Mouse (Mus musculus): ENCODE data around the gene 2210407C18Rik. TPM values are rescaled to one million over a fixed set of nuclear protein-coding genes. Genes with fewer than 3 reads are reported as not detected.

Gene 2210407C18Rik
- polyA plus RNA-seq (2014; fragmentation: Nextera tagmentation; extraction: Ambion mirVana), result not detected in 2 replicates

DNA sequence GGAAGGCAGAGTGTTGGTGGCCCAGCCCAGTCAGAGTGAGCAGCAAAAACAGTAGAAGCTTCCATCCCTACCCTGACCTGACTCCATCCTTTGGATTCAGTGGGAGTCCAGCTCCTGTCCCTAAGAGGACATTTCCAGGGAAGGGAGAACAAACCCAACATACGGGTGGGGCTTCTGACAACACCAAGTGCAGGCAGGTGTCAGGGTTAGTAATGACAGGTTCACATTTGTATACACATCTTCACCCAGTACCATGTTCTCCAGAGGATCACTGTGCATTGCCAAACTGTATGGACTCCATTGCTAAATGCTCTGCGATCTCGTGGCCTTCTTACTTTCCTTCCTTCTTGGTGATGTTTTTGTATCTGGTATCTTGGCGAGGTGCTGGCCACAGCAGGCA lies at the start of gene 2210407C18Rik:
Gene 2210407C18Rik (minus strand): TSS at position 101 of the 400 bp plus-strand sequence.
- WGBS, result 92% methylated on average over 4 of the region's 4 CpGs
- Histone ChIP-seq H3K9me3 (ENCODE audit: control insufficient read depth, low read length) (no peaks in the 10 kb centered on the region), H3K4me2 (ENCODE audit: low read depth, low read length) (no peak within 1 kb of the TSS), H3K4me3 (ENCODE audit: low read depth, low read length) (no peak within 1 kb of the TSS), H3K27ac (ENCODE audit: low read depth, low read length) (no peak within 1 kb of the TSS), H3K4me1 (ENCODE audit: control insufficient read depth, insufficient read depth, low read length) (no peaks in the 10 kb centered on the region), H3K36me3 (ENCODE audit: control insufficient read depth, insufficient read depth, low read length) (no peaks in the 10 kb centered on the region), H3K27me3 (ENCODE audit: control insufficient read depth, insufficient read depth, low read length) (no peaks in the 10 kb centered on the region), H3K9ac (replicated peaks; ENCODE audit: low read depth, low read length) (no peak within 1 kb of the TSS)
- no peak for ATAC-seq (ENCODE audit: low read depth)

- WGBS, result 88% methylated on average over 4 of the region's 4 CpGs
- H3K4me2 ChIP-seq (ENCODE audit: low read depth, low read length), result no peak within 1 kb of the TSS
- no peak within 1 kb of the TSS for H3K4me3 ChIP-seq (ENCODE audit: low read depth, low read length)
- ATAC-seq (ENCODE audit: low read depth), result no peak
- H3K36me3 ChIP-seq (ENCODE audit: control insufficient read depth, insufficient read depth, low read length), result no peaks in the 10 kb centered on the region
- no peaks in the 10 kb centered on the region for H3K27me3 ChIP-seq (ENCODE audit: control insufficient read depth, insufficient read depth, low read length)
- H3K27ac ChIP-seq (ENCODE audit: low read depth, low read length), result no peak within 1 kb of the TSS
- no peak within 1 kb of the TSS for H3K9ac ChIP-seq (replicated peaks; ENCODE audit: low read depth, low read length)
- no peaks in the 10 kb centered on the region for H3K4me1 ChIP-seq (ENCODE audit: control insufficient read depth, insufficient read depth, low read length)
- no peaks in the 10 kb centered on the region for H3K9me3 ChIP-seq (ENCODE audit: control insufficient read depth, low read length)
Observed at GRCm38 (mm10) chr11:58658596-58658995, 42.7 kb upstream of the 2210407C18Rik start, which contains the start of gene Olfr322. TSS of gene Olfr322 (plus strand) at chr11:58658782.

- no peak overlapping the region for H3K9ac ChIP-seq (replicated peaks; ENCODE audit: low read depth, low read length)
- H3K4me2 ChIP-seq (ENCODE audit: low read depth, low read length), result no peak overlapping the region
- no peaks in the 10 kb centered on the region for H3K27me3 ChIP-seq (ENCODE audit: control insufficient read depth, insufficient read depth, low read length)
- ATAC-seq (ENCODE audit: low read depth), result no peak
- no peaks in the 10 kb centered on the region for H3K4me1 ChIP-seq (ENCODE audit: control insufficient read depth, insufficient read depth, low read length)
- no peaks in the 10 kb centered on the region for H3K9me3 ChIP-seq (ENCODE audit: control insufficient read depth, low read length)
- no peaks in the 10 kb centered on the region for H3K36me3 ChIP-seq (ENCODE audit: control insufficient read depth, insufficient read depth, low read length)
- WGBS, result 88% methylated on average over 3 of the region's 3 CpGs
- H3K27ac ChIP-seq (ENCODE audit: low read depth, low read length), result no peak overlapping the region
- no peak overlapping the region for H3K4me3 ChIP-seq (ENCODE audit: low read depth, low read length)
Observed at GRCm38 (mm10) chr11:58655151-58655550, 39.3 kb upstream of the 2210407C18Rik start.

GRCm38 (mm10) chr11:58643350-58643749 lies 27.5 kb upstream of the 2210407C18Rik start:
- peaks cover 4% of the 10 kb centered on the region for H3K27me3 ChIP-seq (ENCODE audit: control insufficient read depth, insufficient read depth, low read length)
- H3K9me3 ChIP-seq (ENCODE audit: control insufficient read depth, low read length), result no peaks in the 10 kb centered on the region
- no peak for ATAC-seq (ENCODE audit: low read depth)
- H3K9ac ChIP-seq (replicated peaks; ENCODE audit: low read depth, low read length), result no peak overlapping the region
- H3K4me2 ChIP-seq (ENCODE audit: low read depth, low read length), result no peak overlapping the region
- H3K27ac ChIP-seq (ENCODE audit: low read depth, low read length), result no peak overlapping the region
- peaks cover 3% of the 10 kb centered on the region; the same call in 1 of the 2 replicates for H3K4me1 ChIP-seq (ENCODE audit: control insufficient read depth, insufficient read depth, low read length)
- H3K4me3 ChIP-seq (ENCODE audit: low read depth, low read length), result no peak overlapping the region
- 34% methylated on average over 6 of the region's 6 CpGs for WGBS
- no peaks in the 10 kb centered on the region for H3K36me3 ChIP-seq (ENCODE audit: control insufficient read depth, insufficient read depth, low read length)

DNA sequence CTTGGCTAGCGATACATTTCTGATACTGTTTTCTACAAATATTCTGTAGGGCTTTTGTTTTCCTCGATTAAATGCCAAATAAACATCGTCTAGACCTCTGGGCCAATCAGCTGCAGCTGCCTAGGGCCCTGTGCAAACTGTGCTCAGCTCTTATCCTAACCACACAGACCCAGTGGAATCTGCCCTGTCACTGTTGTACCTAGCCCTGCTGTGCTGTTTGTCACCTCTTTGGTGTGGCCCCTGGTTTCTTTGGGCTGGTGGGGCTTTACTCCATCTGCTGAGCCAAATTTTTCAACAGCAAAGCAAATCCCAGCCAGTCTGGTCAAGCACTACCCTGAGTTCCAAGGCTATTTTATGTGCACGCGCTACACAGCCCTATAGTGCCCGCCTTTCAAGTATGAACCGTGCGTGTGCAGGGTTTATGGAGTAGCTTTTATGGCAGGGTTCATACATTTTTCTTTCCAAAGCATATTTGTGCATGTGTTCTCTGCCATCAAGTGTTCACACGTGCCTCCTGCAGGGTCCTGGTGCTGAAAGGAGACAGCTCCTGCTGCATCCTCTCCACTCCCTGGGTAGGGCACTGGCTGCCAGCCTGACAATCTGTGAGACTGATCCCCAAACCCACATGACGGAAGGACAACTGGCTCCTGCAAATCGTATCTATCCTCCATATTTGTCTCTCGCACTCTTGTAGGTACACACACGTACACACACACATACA lies 25.9 kb upstream of the 2210407C18Rik start:
- H3K27ac ChIP-seq (ENCODE audit: low read depth, low read length), result no peak overlapping the region
- no peak overlapping the region for H3K4me2 ChIP-seq (ENCODE audit: low read depth, low read length)
- no peaks in the 10 kb centered on the region for H3K36me3 ChIP-seq (ENCODE audit: control insufficient read depth, insufficient read depth, low read length)
- peaks cover 4% of the 10 kb centered on the region for H3K27me3 ChIP-seq (ENCODE audit: control insufficient read depth, insufficient read depth, low read length)
- WGBS, result 88% methylated on average over 13 of the region's 13 CpGs
- no peak for ATAC-seq (ENCODE audit: low read depth)
- no peak overlapping the region for H3K4me3 ChIP-seq (ENCODE audit: low read depth, low read length)
- H3K9ac ChIP-seq (replicated peaks; ENCODE audit: low read depth, low read length), result no peak overlapping the region
- H3K4me1 ChIP-seq (ENCODE audit: control insufficient read depth, insufficient read depth, low read length), result peaks cover 3% of the 10 kb centered on the region; the same call in 1 of the 2 replicates
- H3K9me3 ChIP-seq (ENCODE audit: control insufficient read depth, low read length), result no peaks in the 10 kb centered on the region

DNA sequence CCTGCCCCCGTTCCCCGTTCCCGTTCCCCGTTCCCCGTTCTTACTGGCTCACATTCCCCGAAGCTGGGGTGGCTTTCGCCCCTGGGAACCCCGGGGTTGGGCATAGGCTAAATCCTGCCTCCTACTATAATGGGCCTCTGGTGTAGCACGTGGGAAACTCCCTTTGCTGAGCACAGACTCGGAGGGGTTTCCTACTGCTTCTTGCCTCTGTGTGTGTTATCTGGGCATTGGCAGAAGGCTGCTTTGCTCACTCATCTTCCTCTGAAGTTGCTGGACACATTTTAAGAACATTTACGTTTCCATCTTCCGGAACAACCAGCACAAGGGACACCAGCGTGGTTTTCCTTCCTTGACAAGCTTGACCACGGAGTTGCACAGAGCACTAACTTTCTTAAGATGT lies 25.2 kb upstream of the 2210407C18Rik start:
- Histone ChIP-seq H3K9me3 (ENCODE audit: control insufficient read depth, low read length) (no peaks in the 10 kb centered on the region), H3K36me3 (ENCODE audit: control insufficient read depth, insufficient read depth, low read length) (no peaks in the 10 kb centered on the region), H3K4me3 (ENCODE audit: low read depth, low read length) (peak overlapping the region; percentile 37; the same call in 1 of the 2 replicates), H3K4me2 (ENCODE audit: low read depth, low read length) (peak overlapping the region; percentile 59), H3K27me3 (ENCODE audit: control insufficient read depth, insufficient read depth, low read length) (peaks cover 4% of the 10 kb centered on the region), H3K4me1 (ENCODE audit: control insufficient read depth, insufficient read depth, low read length) (peaks cover 3% of the 10 kb centered on the region; the same call in 1 of the 2 replicates), H3K9ac (replicated peaks; ENCODE audit: low read depth, low read length) (no peak overlapping the region), H3K27ac (ENCODE audit: low read depth, low read length) (no peak overlapping the region)
- no peak for ATAC-seq (ENCODE audit: low read depth)
- WGBS, result 32% methylated on average over 14 of the region's 14 CpGs

DNA sequence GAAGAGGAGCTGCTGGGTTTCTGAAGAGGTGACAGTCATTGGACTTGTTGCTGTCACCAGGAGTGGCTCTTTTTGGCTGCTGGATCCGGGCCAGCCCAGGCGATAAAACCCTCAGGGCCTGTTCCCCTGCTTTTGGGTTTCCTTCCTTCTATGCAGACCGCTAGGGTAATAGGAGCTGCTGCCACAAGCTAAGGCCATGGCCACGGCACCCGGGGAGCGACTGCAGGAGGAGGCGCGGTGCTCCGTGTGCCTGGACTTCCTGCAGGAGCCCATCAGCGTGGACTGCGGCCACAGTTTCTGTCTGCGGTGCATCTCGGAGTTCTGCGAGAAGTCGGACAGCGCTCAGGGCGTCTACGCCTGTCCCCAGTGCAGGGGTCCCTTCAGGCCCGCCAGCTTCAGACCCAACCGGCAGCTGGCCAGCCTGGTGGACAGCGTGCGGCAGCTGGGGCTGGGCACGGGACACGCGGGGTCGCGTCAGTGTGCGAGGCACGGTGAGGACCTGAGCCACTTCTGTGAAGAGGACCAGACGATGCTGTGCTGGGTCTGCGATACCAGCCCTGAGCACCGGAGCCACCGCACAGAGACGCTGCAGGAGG lies 24.5 kb upstream of the 2210407C18Rik start, which contains the start of gene Trim58:
Gene Trim58 (plus strand): TSS at position 194 of the 596 bp plus-strand sequence.
- Histone ChIP-seq H3K9me3 (ENCODE audit: control insufficient read depth, low read length) (no peaks in the 10 kb centered on the region), H3K27ac (ENCODE audit: low read depth, low read length) (no peak within 1 kb of the TSS), H3K4me3 (ENCODE audit: low read depth, low read length) (peak within 1 kb of the TSS; percentile 37), H3K27me3 (ENCODE audit: control insufficient read depth, insufficient read depth, low read length) (peaks cover 4% of the 10 kb centered on the region), H3K9ac (replicated peaks; ENCODE audit: low read depth, low read length) (peak within 1 kb of the TSS; percentile 53), H3K36me3 (ENCODE audit: control insufficient read depth, insufficient read depth, low read length) (no peaks in the 10 kb centered on the region), H3K4me2 (ENCODE audit: low read depth, low read length) (peak within 1 kb of the TSS; percentile 59), H3K4me1 (ENCODE audit: control insufficient read depth, insufficient read depth, low read length) (peaks cover 3% of the 10 kb centered on the region; the same call in 1 of the 2 replicates)
- WGBS, result 2% methylated on average over 34 of the region's 34 CpGs
- no peak for ATAC-seq (ENCODE audit: low read depth)

DNA sequence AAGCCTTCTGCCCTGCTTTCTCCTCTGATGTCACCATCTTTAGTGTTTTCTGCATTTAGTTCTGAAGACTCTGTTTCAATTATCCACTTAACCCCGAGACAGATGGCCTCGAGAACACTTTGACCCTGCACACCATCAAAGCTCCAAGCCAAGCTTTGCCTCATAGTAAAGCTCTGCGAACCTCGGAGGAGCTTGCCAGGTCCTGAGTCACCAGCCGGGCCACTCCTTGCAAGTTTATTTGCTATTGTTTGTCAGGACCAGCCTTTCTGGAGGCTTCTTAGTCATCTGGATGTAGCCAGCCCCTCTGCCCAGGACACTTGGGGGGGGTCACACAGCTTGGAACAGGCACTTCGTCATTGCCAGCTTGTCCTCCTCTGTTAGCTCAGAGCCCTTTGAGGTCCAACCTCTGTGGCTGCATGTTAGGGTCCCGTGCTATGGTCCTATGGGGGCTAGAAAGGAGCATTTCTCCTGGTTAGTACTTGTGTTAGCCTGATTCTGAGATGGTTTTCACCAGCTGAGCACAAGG lies 22.4 kb upstream of the 2210407C18Rik start:
- H3K4me2 ChIP-seq (ENCODE audit: low read depth, low read length), result no peak overlapping the region
- H3K4me3 ChIP-seq (ENCODE audit: low read depth, low read length), result no peak overlapping the region
- no peaks in the 10 kb centered on the region for H3K36me3 ChIP-seq (ENCODE audit: control insufficient read depth, insufficient read depth, low read length)
- H3K9ac ChIP-seq (replicated peaks; ENCODE audit: low read depth, low read length), result no peak overlapping the region
- H3K27me3 ChIP-seq (ENCODE audit: control insufficient read depth, insufficient read depth, low read length), result peaks cover 4% of the 10 kb centered on the region
- no peak overlapping the region for H3K27ac ChIP-seq (ENCODE audit: low read depth, low read length)
- no peaks in the 10 kb centered on the region for H3K9me3 ChIP-seq (ENCODE audit: control insufficient read depth, low read length)
- ATAC-seq (ENCODE audit: low read depth), result no peak
- H3K4me1 ChIP-seq (ENCODE audit: control insufficient read depth, insufficient read depth, low read length), result peaks cover 3% of the 10 kb centered on the region; the same call in 1 of the 2 replicates
- 66% methylated on average over 7 of the region's 7 CpGs for WGBS
